Mouse (Mus musculus) forebrain, embryonic 12.5 days (tissue): ENCODE data around the gene Tbc1d16. TPM values are rescaled to one million over a fixed set of nuclear protein-coding genes. Genes with fewer than 3 reads are reported as not detected.

Source experiments
- ATAC-seq: fragments of 200-750 bp; cut with Nextera tagmentation; 2 replicates; pipeline ENCODE4 v1.8.0; 2017; ENCODE audit warnings: moderate TSS enrichment; ENCODE audit not compliant: low FRiP score
- H3K27ac ChIP-seq: fragments of 300-500 bp; sonication (generic); 2 replicates; pipeline ENCODE4 v1.5.1; 2016; ENCODE audit warnings: mild to moderate bottlenecking
- H3K27me3 ChIP-seq: fragments of 300-500 bp; sonication (generic); 2 replicates; pipeline ENCODE4 v1.6.1; 2016; ENCODE audit warnings: mild to moderate bottlenecking
- H3K36me3 ChIP-seq: fragments of 300-500 bp; sonication (generic); replicated peaks from 2 replicates; pipeline ENCODE4 v1.6.1; 2016; ENCODE audit warnings: mild to moderate bottlenecking
- H3K4me1 ChIP-seq: fragments of 300-500 bp; sonication (generic); 2 replicates; pipeline ENCODE4 v1.6.1; 2016
- H3K4me2 ChIP-seq: fragments of 300-500 bp; sonication (generic); 2 replicates; pipeline ENCODE4 v1.6.1; 2016; ENCODE audit warnings: mild to moderate bottlenecking, moderate library complexity
- H3K4me3 ChIP-seq: fragments of 300-500 bp; sonication (generic); replicated peaks from 2 replicates; pipeline ENCODE4 v1.5.1; 2016; ENCODE audit warnings: mild to moderate bottlenecking
- H3K9ac ChIP-seq: fragments of 300-500 bp; sonication (generic); 2 replicates; pipeline ENCODE4 v1.6.1; 2016; ENCODE audit warnings: mild to moderate bottlenecking
- H3K9me3 ChIP-seq: fragments of 300-500 bp; sonication (generic); 2 replicates; pipeline ENCODE4 v1.6.1; 2016
- whole genome bisulfite sequencing: fragments of 180-500 bp; shearing (Covaris S2); methylation state at CpG from one replicate; pipeline ENCODE4 v1.1.7; 2016; 5-methylcytosine and 5-hydroxymethylcytosine counted together
- polyA plus RNA-seq: library from polyadenylated mRNA; unstranded; fragments of >200 nt; fragmentation: Nextera tagmentation; extraction: Ambion mirVana; gene quantifications from 2 replicates; pipeline ENCODE4 v1.2.1, GENCODE M21; 2016

The Tbc1d16 gene
- polyA plus RNA-seq, 1 experiment from 2014 or later = 28.1 TPM

GRCm38 (mm10) chr11:119127686-119128473, 100.4 kb downstream of the Tbc1d16 start:
- WGBS = 59% methylated on average over 9 of the region's 9 CpGs
- no peaks in the 10 kb centered on the region for H3K36me3 ChIP-seq
- peaks cover 32% of the 10 kb centered on the region for H3K27me3 ChIP-seq
- no peak overlapping the region for H3K4me3 ChIP-seq
- ATAC-seq = no peak
- no peak overlapping the region for H3K4me2 ChIP-seq
- no peaks in the 10 kb centered on the region for H3K9me3 ChIP-seq
- H3K4me1 ChIP-seq = peaks cover 51% of the 10 kb centered on the region
- H3K27ac ChIP-seq = no peak overlapping the region
- H3K9ac ChIP-seq = peak overlapping the region; percentile 25; the same call in 1 of the 2 replicates

- Histone ChIP-seq H3K4me3 (no peak overlapping the region), H3K9me3 (no peaks in the 10 kb centered on the region), H3K27ac (peak overlapping the region; percentile 0; the same call in 1 of the 2 replicates), H3K9ac (no peak overlapping the region), H3K27me3 (peaks cover 32% of the 10 kb centered on the region), H3K4me2 (no peak overlapping the region), H3K36me3 (no peaks in the 10 kb centered on the region), H3K4me1 (peaks cover 51% of the 10 kb centered on the region)
- WGBS = 30% methylated on average over 12 of the region's 12 CpGs
- ATAC-seq = no peak; the same call in 1 of the 2 replicates
Observed at GRCm38 (mm10) chr11:119127147-119127546, 101.2 kb downstream of the Tbc1d16 start.

- H3K27ac ChIP-seq = 0 out of 2 replicates have a peak overlapping the region, but pooled peaks have one; percentile 0
- 43% methylated on average over 23 of the region's 23 CpGs for WGBS
Observed at GRCm38 (mm10) chr11:119125929-119126861, 102.1 kb downstream of the Tbc1d16 start.

GRCm38 (mm10) chr11:119124536-119124935, 103.8 kb downstream of the Tbc1d16 start:
- no peak overlapping the region for H3K4me2 ChIP-seq
- H3K27me3 ChIP-seq = peaks cover 23% of the 10 kb centered on the region
- H3K9me3 ChIP-seq = no peaks in the 10 kb centered on the region
- H3K4me3 ChIP-seq = no peak overlapping the region
- no peak overlapping the region for H3K27ac ChIP-seq
- 89% methylated on average over 6 of the region's 6 CpGs for WGBS
- H3K4me1 ChIP-seq = peaks cover 39% of the 10 kb centered on the region
- no peaks in the 10 kb centered on the region for H3K36me3 ChIP-seq
- ATAC-seq = no peak
- no peak overlapping the region for H3K9ac ChIP-seq

More at GRCm38 (mm10) chr11:119125929-119126861, 102.1 kb downstream of the Tbc1d16 start:
- no peaks in the 10 kb centered on the region for H3K36me3 ChIP-seq
- ATAC-seq = no peak
- H3K4me3 ChIP-seq = no peak overlapping the region
- peaks cover 51% of the 10 kb centered on the region for H3K4me1 ChIP-seq
- no peak overlapping the region for H3K4me2 ChIP-seq
- H3K9ac ChIP-seq = peak overlapping the region; percentile 17; the same call in 1 of the 2 replicates
- H3K27me3 ChIP-seq = peaks cover 32% of the 10 kb centered on the region
- H3K9me3 ChIP-seq = no peaks in the 10 kb centered on the region

- Histone ChIP-seq H3K27me3 (peaks cover 18% of the 10 kb centered on the region), H3K36me3 (no peaks in the 10 kb centered on the region), H3K4me3 (no peak overlapping the region), H3K4me1 (peaks cover 36% of the 10 kb centered on the region), H3K27ac (no peak overlapping the region), H3K9me3 (no peaks in the 10 kb centered on the region), H3K9ac (no peak overlapping the region), H3K4me2 (no peak overlapping the region)
- ATAC-seq = no peak
- 82% methylated on average over 5 of the region's 5 CpGs for WGBS
Observed at GRCm38 (mm10) chr11:119123522-119124319, 104.6 kb downstream of the Tbc1d16 start.

GRCm38 (mm10) chr11:119122396-119122795, 105.9 kb downstream of the Tbc1d16 start:
- Histone ChIP-seq H3K4me3 (no peak overlapping the region), H3K36me3 (no peaks in the 10 kb centered on the region), H3K4me2 (no peak overlapping the region), H3K9me3 (no peaks in the 10 kb centered on the region), H3K9ac (no peak overlapping the region), H3K27me3 (peaks cover 13% of the 10 kb centered on the region), H3K27ac (no peak overlapping the region), H3K4me1 (peaks cover 30% of the 10 kb centered on the region)
- ATAC-seq = no peak
- WGBS = 93% methylated on average over 5 of the region's 5 CpGs

GRCm38 (mm10) chr11:119118905-119119304, 109.4 kb downstream of the Tbc1d16 start:
- WGBS = 20% methylated on average over 7 of the region's 7 CpGs
- Histone ChIP-seq H3K4me3 (no peak overlapping the region), H3K27ac (peak overlapping the region; percentile 22; the same call in 1 of the 2 replicates), H3K27me3 (peaks cover 9% of the 10 kb centered on the region), H3K9ac (no peak overlapping the region), H3K4me1 (peaks cover 19% of the 10 kb centered on the region), H3K36me3 (no peaks in the 10 kb centered on the region), H3K4me2 (no peak overlapping the region), H3K9me3 (no peaks in the 10 kb centered on the region)
- ATAC-seq = peak; percentile 36; the same call in 1 of the 2 replicates

- 0 out of 2 replicates have a peak overlapping the region, but pooled peaks have one; percentile 22 for H3K27ac ChIP-seq
- peaks cover 12% of the 10 kb centered on the region for H3K27me3 ChIP-seq
- no peak for ATAC-seq
- no peaks in the 10 kb centered on the region for H3K36me3 ChIP-seq
- H3K9me3 ChIP-seq = no peaks in the 10 kb centered on the region
- no peak overlapping the region for H3K4me3 ChIP-seq
- WGBS = 59% methylated on average over 7 of the region's 7 CpGs
- H3K9ac ChIP-seq = no peak overlapping the region
- H3K4me1 ChIP-seq = peaks cover 19% of the 10 kb centered on the region
- no peak overlapping the region for H3K4me2 ChIP-seq
Observed at GRCm38 (mm10) chr11:119117945-119118344, 110.4 kb downstream of the Tbc1d16 start.

GRCm38 (mm10) chr11:119116992-119117391, 111.3 kb downstream of the Tbc1d16 start:
- no peak overlapping the region for H3K4me3 ChIP-seq
- H3K27ac ChIP-seq = no peak overlapping the region
- no peaks in the 10 kb centered on the region for H3K36me3 ChIP-seq
- no peak overlapping the region for H3K9ac ChIP-seq
- no peak overlapping the region for H3K4me2 ChIP-seq
- H3K27me3 ChIP-seq = peaks cover 16% of the 10 kb centered on the region
- no peaks in the 10 kb centered on the region for H3K9me3 ChIP-seq
- peaks cover 19% of the 10 kb centered on the region for H3K4me1 ChIP-seq
- 63% methylated on average over 4 of the region's 4 CpGs for WGBS
- ATAC-seq = no peak

GRCm38 (mm10) chr11:119112721-119113120, 115.6 kb downstream of the Tbc1d16 start:
- Histone ChIP-seq H3K4me2 (no peak overlapping the region), H3K9ac (no peak overlapping the region), H3K9me3 (no peaks in the 10 kb centered on the region), H3K4me1 (0 out of 2 replicates have a peak, but pooled peaks cover 6% of the 10 kb centered on the region), H3K27ac (no peak overlapping the region), H3K36me3 (no peaks in the 10 kb centered on the region), H3K27me3 (peaks cover 19% of the 10 kb centered on the region), H3K4me3 (no peak overlapping the region)
- no peak for ATAC-seq

GRCm38 (mm10) chr11:119111345-119111744, 117.0 kb downstream of the Tbc1d16 start:
- 13% methylated on average over 7 of the region's 7 CpGs for WGBS
- no peaks in the 10 kb centered on the region for H3K36me3 ChIP-seq

More at GRCm38 (mm10) chr11:119111345-119111744, 117.0 kb downstream of the Tbc1d16 start:
- no peak overlapping the region for H3K9ac ChIP-seq
- no peak overlapping the region for H3K27ac ChIP-seq
- no peak overlapping the region for H3K4me2 ChIP-seq
- 0 out of 2 replicates have a peak, but pooled peaks cover 6% of the 10 kb centered on the region for H3K4me1 ChIP-seq
- peaks cover 16% of the 10 kb centered on the region for H3K27me3 ChIP-seq
- ATAC-seq = no peak
- H3K4me3 ChIP-seq = no peak overlapping the region
- no peaks in the 10 kb centered on the region for H3K9me3 ChIP-seq
